Mouse (Mus musculus): ENCODE measurements around the gene Plin5. TPM values are rescaled to one million over a fixed set of nuclear protein-coding genes. Genes with fewer than 3 reads are reported as not detected.
"Not testable (repeated sequence)": the region's sequence is repeated elsewhere in the genome, so short reads cannot be mapped to it uniquely, and the experiment has no call there.

Plin5 gene
- polyA plus RNA-seq, 1 experiment = 0.06 TPM

DNA sequence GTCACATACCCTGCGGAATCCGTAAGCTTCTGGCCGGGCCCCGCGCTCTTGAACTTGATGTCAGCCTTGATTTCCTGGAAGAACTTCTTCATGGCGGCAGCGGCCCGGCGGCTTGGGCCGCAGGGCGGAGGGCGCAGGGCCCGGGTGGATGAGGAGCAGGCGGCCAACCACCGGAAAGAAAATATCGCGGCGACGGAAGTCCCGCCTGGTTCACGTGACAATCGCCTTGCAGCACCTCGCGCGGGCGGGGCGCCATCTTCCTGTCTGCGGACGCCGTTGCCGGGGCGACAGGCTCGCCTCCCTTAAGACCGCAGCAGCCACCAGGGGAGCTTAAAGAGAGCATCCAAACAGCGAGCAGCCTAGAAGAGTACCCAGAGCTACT is 42.6 kb downstream of the Plin5 start, which contains the start of gene Ubxn6:
TSS of gene Ubxn6 (minus strand) at position 202 of the 382 bp plus-strand sequence.
- peak within 1 kb of the TSS; percentile 90 for H3K4me2 ChIP-seq (ENCODE audit: low read depth)
- H3K79me2 ChIP-seq (ENCODE audit: control insufficient read depth, insufficient read depth) = peaks cover 1% of the 10 kb centered on the region
- H3K36me3 ChIP-seq (ENCODE audit: control insufficient read depth, insufficient read depth) = peaks cover 16% of the 10 kb centered on the region
- TF ChIP-seq USF1 (IDR thresholded peaks at IDR 0.05; ENCODE audit: low read depth) (peak; percentile 87), CEBPB (IDR thresholded peaks at IDR 0.05; ENCODE audit: insufficient read depth, poor library complexity, severe bottlenecking) (no peak)
- no peak within 1 kb of the TSS for H3ac ChIP-seq (ENCODE audit: control insufficient read depth, insufficient read length)
- no peaks in the 10 kb centered on the region for H3K27me3 ChIP-seq (ENCODE audit: control insufficient read depth, insufficient read depth, insufficient read length)
- H3K4me3 ChIP-seq = peak within 1 kb of the TSS; percentile 44

DNA sequence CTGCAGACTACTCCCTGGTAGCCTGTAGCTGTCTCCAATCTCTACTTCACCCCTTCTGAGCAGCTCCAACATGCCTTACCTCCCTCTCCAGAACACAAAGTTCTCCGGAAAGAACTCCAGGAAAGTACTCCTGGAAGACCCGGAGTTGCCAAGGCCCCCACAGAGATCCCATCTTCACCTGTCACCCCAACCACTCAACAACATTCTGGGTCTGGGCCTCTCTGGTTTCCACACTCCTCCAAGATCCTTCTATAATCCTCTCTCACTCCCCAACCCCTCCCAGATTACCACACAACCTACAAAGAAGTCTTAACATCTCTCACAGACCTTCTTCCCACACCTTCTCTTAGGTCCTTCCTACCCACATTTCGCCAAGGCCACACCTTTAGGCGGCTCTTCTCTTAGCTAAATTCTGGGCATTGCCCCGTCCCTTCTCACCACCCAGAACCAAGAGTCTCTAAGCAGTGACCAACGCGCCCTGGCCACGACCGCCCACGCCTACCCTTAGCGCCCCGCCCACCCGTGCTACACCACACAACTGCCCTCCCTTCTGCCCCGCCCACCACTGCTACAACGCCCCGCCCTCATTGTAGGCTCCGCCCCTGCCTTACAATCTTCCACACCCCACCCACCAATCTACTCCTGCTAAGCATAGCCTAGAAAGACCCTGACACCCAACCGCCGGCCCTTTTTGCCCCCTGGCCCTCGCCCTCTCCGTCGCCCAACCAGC is 43.1 kb downstream of the Plin5 start:
- Histone ChIP-seq H3K27me3 (ENCODE audit: control insufficient read depth, insufficient read depth, insufficient read length) (no peaks in the 10 kb centered on the region), H3K4me3 (peak overlapping the region; percentile 44), H3K79me2 (ENCODE audit: control insufficient read depth, insufficient read depth) (no peaks in the 10 kb centered on the region), H3K4me2 (ENCODE audit: low read depth) (peak overlapping the region; percentile 90), H3K36me3 (ENCODE audit: control insufficient read depth, insufficient read depth) (peaks cover 17% of the 10 kb centered on the region), H3ac (ENCODE audit: control insufficient read depth, insufficient read length) (no peak overlapping the region)
- TF ChIP-seq POLR2AphosphoS2 (IDR thresholded peaks at IDR 0.05; ENCODE audit: insufficient read length, low read depth) (peak; percentile 17), REST (IDR thresholded peaks at IDR 0.05; ENCODE audit: insufficient read depth, insufficient read length) (no peak), POLR2A (IDR thresholded peaks at IDR 0.05; ENCODE audit: insufficient read length, low read depth) (peak; percentile 25)

DNA sequence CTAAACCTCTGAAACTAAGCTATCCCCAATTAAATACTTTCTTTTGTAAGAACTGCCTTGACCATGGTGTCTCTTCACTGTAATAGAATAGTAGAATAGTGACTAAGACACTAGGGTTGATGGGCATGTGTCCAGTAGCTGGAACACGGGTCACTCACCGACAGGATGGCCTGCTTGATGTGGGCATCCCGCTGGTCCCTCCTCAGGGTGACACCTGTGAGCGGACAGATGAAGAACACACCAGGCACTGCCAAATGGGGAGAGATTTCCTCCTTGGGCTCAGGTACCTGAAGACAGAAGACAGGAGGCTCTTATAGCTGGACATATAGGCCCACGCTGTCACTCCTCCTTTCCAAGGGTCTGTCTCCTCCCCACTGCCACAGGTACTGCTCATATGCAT is 45.2 kb downstream of the Plin5 start:
- Histone ChIP-seq H3K79me2 (ENCODE audit: control insufficient read depth, insufficient read depth) (no peaks in the 10 kb centered on the region), H3ac (ENCODE audit: control insufficient read depth, insufficient read length) (no peak overlapping the region), H3K27me3 (ENCODE audit: control insufficient read depth, insufficient read depth, insufficient read length) (no peaks in the 10 kb centered on the region), H3K36me3 (ENCODE audit: control insufficient read depth, insufficient read depth) (peaks cover 17% of the 10 kb centered on the region), H3K4me2 (ENCODE audit: low read depth) (no peak overlapping the region), H3K4me3 (no peak overlapping the region)
- TF ChIP-seq TCF12 (IDR thresholded peaks at IDR 0.05; ENCODE audit: insufficient read depth, poor library complexity, severe bottlenecking) = no peak
- TF ChIP-seq MAX (IDR thresholded peaks at IDR 0.05; ENCODE audit: low read depth) = no peak

DNA sequence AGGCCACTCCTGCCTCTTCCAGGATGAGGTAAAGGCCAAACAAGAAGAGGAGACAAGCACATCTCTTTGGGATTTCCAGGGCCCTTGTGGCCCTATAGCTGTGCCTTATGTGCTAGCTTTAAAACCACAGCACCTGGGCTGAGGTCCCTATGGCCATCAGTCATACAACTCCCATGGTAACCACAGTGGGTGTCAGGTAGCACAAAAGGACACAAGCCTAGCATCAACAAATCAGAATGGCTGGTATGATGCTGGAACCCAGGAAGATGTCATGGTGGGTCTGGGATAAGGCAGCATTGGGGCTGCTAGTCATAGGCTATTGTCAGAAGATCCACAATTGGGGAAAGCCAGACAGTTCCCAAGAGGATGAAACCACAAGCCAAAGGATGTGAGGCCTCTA is 46.3 kb downstream of the Plin5 start:
- no peak for TF ChIP-seq CEBPB (IDR thresholded peaks at IDR 0.05; ENCODE audit: insufficient read depth, poor library complexity, severe bottlenecking)
- TF ChIP-seq TCF3 (IDR thresholded peaks at IDR 0.05; ENCODE audit: insufficient read length, low read depth) = no peak
- no peak for TF ChIP-seq REST (IDR thresholded peaks at IDR 0.05; ENCODE audit: insufficient read depth, insufficient read length)
- TF ChIP-seq MYOG (IDR thresholded peaks at IDR 0.05; ENCODE audit: control insufficient read depth in 1 of 3, insufficient read depth in 1 of 3, insufficient read length in 2 of 3, low read depth in 2 of 3) = no peak
- no peak for TF ChIP-seq MYOD1 (IDR thresholded peaks at IDR 0.05; ENCODE audit: control insufficient read depth in 1 of 3, insufficient read length in 2 of 3, low read depth in 2 of 3)
- TF ChIP-seq MAX (IDR thresholded peaks at IDR 0.05; ENCODE audit: low read depth) = no peak
- no peak for TF ChIP-seq POLR2AphosphoS2 (IDR thresholded peaks at IDR 0.05; ENCODE audit: insufficient read length, low read depth)
- TF ChIP-seq SRF (IDR thresholded peaks at IDR 0.05; ENCODE audit: control insufficient read depth, insufficient read length, low read depth) = no peak
- no peak for TF ChIP-seq POLR2A (IDR thresholded peaks at IDR 0.05; ENCODE audit: insufficient read length, low read depth)
- Histone ChIP-seq H3K4me3 (no peak overlapping the region), H3ac (ENCODE audit: control insufficient read depth, insufficient read length) (no peak overlapping the region)

DNA sequence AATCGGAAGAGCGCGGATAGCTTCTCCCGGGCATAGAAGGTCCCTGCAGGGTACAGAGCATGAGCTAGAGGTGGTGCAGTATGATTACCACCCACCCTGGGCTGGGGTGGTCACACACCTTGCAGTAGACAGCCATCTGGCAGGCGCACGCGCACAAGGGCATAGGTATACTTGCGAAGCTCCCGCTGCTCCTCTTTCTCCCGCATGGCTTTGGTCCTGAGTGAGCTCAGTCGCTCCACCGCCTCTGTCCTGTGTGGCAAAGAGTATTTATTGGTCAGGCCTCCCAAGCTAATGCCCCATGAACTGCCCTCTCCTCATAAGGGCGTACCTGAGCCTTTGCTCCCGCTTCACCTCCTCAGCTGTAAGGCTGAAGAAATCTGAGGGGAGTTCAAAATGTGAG is 48.3 kb downstream of the Plin5 start:
- H3K4me3 ChIP-seq = no peak overlapping the region
- no peaks in the 10 kb centered on the region for H3K27me3 ChIP-seq (ENCODE audit: control insufficient read depth, insufficient read depth, insufficient read length)
- H3ac ChIP-seq (ENCODE audit: control insufficient read depth, insufficient read length) = no peak overlapping the region
- no peaks in the 10 kb centered on the region for H3K79me2 ChIP-seq (ENCODE audit: control insufficient read depth, insufficient read depth)
- H3K36me3 ChIP-seq (ENCODE audit: control insufficient read depth, insufficient read depth) = peaks cover 30% of the 10 kb centered on the region
- no peak overlapping the region for H3K4me2 ChIP-seq (ENCODE audit: low read depth)
- TF ChIP-seq MAX (IDR thresholded peaks at IDR 0.05; ENCODE audit: low read depth) (no peak), TCF12 (IDR thresholded peaks at IDR 0.05; ENCODE audit: insufficient read depth, poor library complexity, severe bottlenecking) (no peak), POLR2A (IDR thresholded peaks at IDR 0.05; ENCODE audit: insufficient read length, low read depth) (no peak), CEBPB (IDR thresholded peaks at IDR 0.05; ENCODE audit: insufficient read depth, poor library complexity, severe bottlenecking) (no peak), TCF3 (IDR thresholded peaks at IDR 0.05; ENCODE audit: insufficient read length, low read depth) (no peak), SRF (IDR thresholded peaks at IDR 0.05; ENCODE audit: control insufficient read depth, insufficient read length, low read depth) (no peak)

More for the DNA sequence above, 46.3 kb downstream of the Plin5 start:
- Histone ChIP-seq H3K4me2 (ENCODE audit: low read depth) (no peak overlapping the region), H3K36me3 (ENCODE audit: control insufficient read depth, insufficient read depth) (peaks cover 21% of the 10 kb centered on the region), H3K79me2 (ENCODE audit: control insufficient read depth, insufficient read depth) (no peaks in the 10 kb centered on the region), H3K27me3 (ENCODE audit: control insufficient read depth, insufficient read depth, insufficient read length) (no peaks in the 10 kb centered on the region)

DNA sequence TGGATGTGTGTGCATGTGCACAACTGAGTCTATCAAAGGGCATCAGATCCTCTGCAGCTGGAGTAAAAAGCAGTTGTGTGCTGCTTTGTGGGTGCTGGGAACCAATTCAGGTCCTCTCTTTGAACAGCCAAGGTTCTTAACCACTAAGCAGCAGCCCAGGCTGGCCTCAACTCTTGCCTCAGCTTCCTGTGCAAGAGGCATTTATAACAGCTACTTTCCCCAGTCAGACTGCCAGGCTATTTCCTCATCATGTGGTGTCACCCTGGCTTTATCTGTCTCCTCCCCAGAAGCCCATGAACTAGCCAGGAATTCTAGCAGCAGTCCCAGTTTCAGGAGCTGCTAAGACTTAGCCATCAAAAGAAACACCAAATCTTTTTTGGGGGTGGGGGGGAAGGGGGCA is 50.9 kb downstream of the Plin5 start:
- H3K4me3 ChIP-seq = no peak overlapping the region
- H3K27me3 ChIP-seq (ENCODE audit: control insufficient read depth, insufficient read depth, insufficient read length) = no peaks in the 10 kb centered on the region
- TF ChIP-seq MYOD1 (IDR thresholded peaks at IDR 0.05; ENCODE audit: control insufficient read depth in 1 of 3, insufficient read length in 2 of 3, low read depth in 2 of 3) = no peak
- no peak for TF ChIP-seq SRF (IDR thresholded peaks at IDR 0.05; ENCODE audit: control insufficient read depth, insufficient read length, low read depth)
- TF ChIP-seq TCF3 (IDR thresholded peaks at IDR 0.05; ENCODE audit: insufficient read length, low read depth) = no peak
- no peak for TF ChIP-seq MAX (IDR thresholded peaks at IDR 0.05; ENCODE audit: low read depth)
- no peak for TF ChIP-seq USF1 (IDR thresholded peaks at IDR 0.05; ENCODE audit: low read depth)
- TF ChIP-seq MYOG (IDR thresholded peaks at IDR 0.05; ENCODE audit: control insufficient read depth in 1 of 3, insufficient read depth in 1 of 3, insufficient read length in 2 of 3, low read depth in 2 of 3) = no peak
- TF ChIP-seq CEBPB (IDR thresholded peaks at IDR 0.05; ENCODE audit: insufficient read depth, poor library complexity, severe bottlenecking) = no peak
- TF ChIP-seq POLR2A (IDR thresholded peaks at IDR 0.05; ENCODE audit: insufficient read length, low read depth) = no peak
- TF ChIP-seq POLR2AphosphoS2 (IDR thresholded peaks at IDR 0.05; ENCODE audit: insufficient read length, low read depth) = no peak
- TF ChIP-seq REST (IDR thresholded peaks at IDR 0.05; ENCODE audit: insufficient read depth, insufficient read length) = no peak
- TF ChIP-seq E2F4 (IDR thresholded peaks at IDR 0.05; ENCODE audit: insufficient read depth) = no peak
- TF ChIP-seq TCF12 (IDR thresholded peaks at IDR 0.05; ENCODE audit: insufficient read depth, poor library complexity, severe bottlenecking) = no peak
- no peaks in the 10 kb centered on the region for H3K79me2 ChIP-seq (ENCODE audit: control insufficient read depth, insufficient read depth)
- H3ac ChIP-seq (ENCODE audit: control insufficient read depth, insufficient read length) = no peak overlapping the region
- H3K36me3 ChIP-seq (ENCODE audit: control insufficient read depth, insufficient read depth) = peaks cover 27% of the 10 kb centered on the region
- H3K4me2 ChIP-seq (ENCODE audit: low read depth) = no peak overlapping the region

DNA sequence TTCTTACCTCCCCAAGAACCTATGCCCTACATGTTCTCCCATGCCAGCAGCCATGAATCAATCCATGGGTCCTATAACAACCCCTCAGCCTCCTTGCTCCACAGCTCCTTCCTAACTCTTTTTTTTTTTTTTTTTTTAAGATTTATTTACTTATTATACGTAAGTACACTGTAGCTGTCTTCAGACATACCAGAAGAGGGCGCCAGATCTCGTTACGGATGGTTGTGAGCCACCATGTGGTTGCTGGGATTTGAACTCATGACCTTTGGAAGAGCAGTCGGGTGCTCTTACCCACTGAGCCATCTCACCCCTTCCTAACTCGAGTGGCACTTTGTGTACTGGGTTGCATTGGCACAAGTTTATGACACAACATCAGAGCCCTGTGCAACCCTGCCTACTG is 51.7 kb downstream of the Plin5 start:
- H3K4me3 ChIP-seq; H3K4me2 ChIP-seq (ENCODE audit: low read depth); H3ac ChIP-seq (ENCODE audit: control insufficient read depth, insufficient read length); H3K27me3 ChIP-seq (ENCODE audit: control insufficient read depth, insufficient read depth, insufficient read length); H3K79me2 ChIP-seq (ENCODE audit: control insufficient read depth, insufficient read depth): not testable (repeated sequence)
- peaks cover 25% of the 10 kb centered on the region for H3K36me3 ChIP-seq (ENCODE audit: control insufficient read depth, insufficient read depth)
